In genomic region chr19:10195252-10195651, GRCm38 (mm10) we compare ENCODE assay signal across 19 mouse cellular contexts. TPM values are rescaled to one million over a fixed set of nuclear protein-coding genes. Genes with fewer than 3 reads are reported as not detected.
DNase-seq lines count a peak whose midpoint lies in the region; ATAC-seq and TF ChIP-seq lines count a peak whose summit lies in the region.
"Had no signal": no experiment of that assay in that cellular context is flagged by ENCODE, and none has a peak within 500 bp of the region (broad histone marks: within the 10 kb centered on the region; RNA-seq: fewer than 3 reads in every experiment).

No protein-coding gene starts in this region.

- TF ChIP-seq EP300 in liver, postnatal 0 days (IDR thresholded peaks at IDR 0.05; ENCODE audit: low read depth), result no peak

- TF ChIP-seq CTCF in liver, adult 2 months (IDR thresholded peaks at IDR 0.05; ENCODE audit: low read depth, low read length), result no peak
- TF ChIP-seq CTCF in liver, postnatal 0 days (IDR thresholded peaks at IDR 0.05; ENCODE audit: low read depth), result no peak

- no peak for ATAC-seq in liver, postnatal 0 days
- ATAC-seq: hindbrain, postnatal 0 days had no signal

- TF ChIP-seq POLR2A in liver, adult 2 months (IDR thresholded peaks at IDR 0.05; ENCODE audit: extremely low read depth, insufficient read depth, low read length), result no peak

- no peaks in the 10 kb centered on the region for H3K27me3 ChIP-seq in liver, adult 2 months (ENCODE audit: control insufficient read depth, insufficient read depth, low read length)
- H3K27me3 ChIP-seq in liver, postnatal 0 days (ENCODE audit: insufficient read depth, low read length), result no peaks in the 10 kb centered on the region
- H3K27me3 ChIP-seq: heart, embryonic 12.5 days; limb, embryonic 13.5 days had no signal

- H3K4me1 ChIP-seq in liver, adult 2 months (ENCODE audit: control insufficient read depth, insufficient read depth, low read length), result peaks cover 3% of the 10 kb centered on the region; the same call in 1 of the 2 replicates
- H3K4me1 ChIP-seq in liver, postnatal 0 days (ENCODE audit: insufficient read depth), result peaks cover 11% of the 10 kb centered on the region; the same call in 1 of the 2 replicates
- H3K4me1 ChIP-seq: limb, embryonic 13.5 days had no signal

- 42% methylated on average over 5 of the region's 5 CpGs for WGBS in liver, adult 2 months
- 78% methylated on average over 5 of the region's 5 CpGs for WGBS in liver, postnatal 0 days (ENCODE audit: insufficient replicate concordance)

- H3K9me3 ChIP-seq in liver, postnatal 0 days (ENCODE audit: low read length), result no peaks in the 10 kb centered on the region
- H3K9me3 ChIP-seq: heart, embryonic 12.5 days; limb, embryonic 13.5 days had no signal

- H3K9ac ChIP-seq in liver, adult 2 months (ENCODE audit: low read depth, low read length), result no peak overlapping the region
- H3K9ac ChIP-seq in liver, postnatal 0 days (replicated peaks), result no peak overlapping the region
- H3K9ac ChIP-seq: heart, embryonic 12.5 days; limb, embryonic 13.5 days; lung, embryonic 14.5 days had no signal

- no peaks in the 10 kb centered on the region for H3K79me2 ChIP-seq in liver, adult 2 months (ENCODE audit: control insufficient read depth, insufficient read depth, low read length)

- intact Hi-C loops in left cerebral cortex, postnatal 14 days (cut with DNase I), result loop anchor here (5.0 kb wide), 3 partner anchors 123 to 283 kb away; partner anchors contain the start of genes Best1 and Rab3il1

- H3K4me2 ChIP-seq in liver, postnatal 0 days (ENCODE audit: low read depth, low read length), result no peak overlapping the region
- H3K4me2 ChIP-seq: heart, embryonic 12.5 days; limb, embryonic 13.5 days; lung, embryonic 14.5 days had no signal

- H3K36me3 ChIP-seq in liver, adult 2 months (ENCODE audit: control insufficient read depth, insufficient read depth, low read length), result peaks cover 39% of the 10 kb centered on the region
- peaks cover 68% of the 10 kb centered on the region for H3K36me3 ChIP-seq in liver, postnatal 0 days (replicated peaks; ENCODE audit: insufficient read depth, low read length)

- H3K4me3 ChIP-seq in liver, adult 2 months (ENCODE audit: insufficient read depth, low read depth, low read length), result no peak overlapping the region
- no peak overlapping the region for H3K4me3 ChIP-seq in liver, postnatal 0 days (ENCODE audit: low read depth, low read length)
- H3K4me3 ChIP-seq: heart, embryonic 12.5 days; left cerebral cortex, adult 2 months; limb, embryonic 13.5 days had no signal

- peak; percentile 83 to 85 for DNase-seq in adrenal gland, adult (ENCODE audit: inconsistent age in 2 of 2, low spot score in 1 of 2)
- DNase-seq in adrenal gland, postnatal 4 days (ENCODE audit: low spot score in 2 of 2), result no peak
- peak; percentile 49 for DNase-seq in liver, adult 2 months (ENCODE audit: extremely low read depth, low read depth, low spot score)
- no peak for DNase-seq in liver, postnatal 0 days
- peak; percentile 70 for DNase-seq in adrenal gland, postnatal 10 days
- peak; percentile 72 to 85 for DNase-seq in kidney, postnatal 25 days
- no peak for DNase-seq in heart, postnatal 4 days
- no peak for DNase-seq in left cerebral cortex, postnatal 14 days (ENCODE audit: low spot score in 2 of 2)
- DNase-seq: cerebellum, adult 11-12 months; cerebellum, postnatal 36 days; heart, postnatal 36 days; lung, embryonic 14.5 days; midbrain, embryonic 14.5 days; right cerebral cortex, postnatal 4 days; thymus, adult 18-20 months had no signal

- H3K27ac ChIP-seq in liver, adult 2 months (replicated peaks; ENCODE audit: insufficient read depth, low read depth, low read length), result no peak overlapping the region
- H3K27ac ChIP-seq in liver, postnatal 0 days (ENCODE audit: low read depth), result no peak overlapping the region
- H3K27ac ChIP-seq: hindbrain, postnatal 0 days; left cerebral cortex, adult 2 months; limb, embryonic 13.5 days had no signal

RNA-seq across cellular contexts. Expression of gene Tmem258, which starts 8.6 kb away (rescaled TPM):
- 100 to 1,000 TPM; 161 to 182 TPM for total RNA-seq in adrenal gland, postnatal 4 days (2021)
- total RNA-seq in liver, adult 2 months (2014; rRNA removed), result 41.1 and 63.0 TPM in 2 replicates
- 80.0 and 133 TPM in 2 replicates for polyA plus RNA-seq in liver, adult 2 months (2012; rRNA removed)
- 183 and 195 TPM in 2 replicates for polyA plus RNA-seq in liver, postnatal 0 days (2015; fragmentation: Nextera tagmentation; extraction: Ambion mirVana)
- 100 to 1,000 TPM; 166 to 181 TPM for total RNA-seq in adrenal gland, postnatal 10 days (2021)
- total RNA-seq in heart, postnatal 4 days (2021), result 100 to 1,000 TPM; 160 TPM
- total RNA-seq in left cerebral cortex, postnatal 14 days (2021), result 10 to 100 TPM; 84.1 to 88.2 TPM

RNA-seq across cellular contexts. Expression of gene Fen1, which starts 8.7 kb away (rescaled TPM):
- total RNA-seq in adrenal gland, postnatal 4 days (2021), result 10 to 100 TPM; 32.9 to 35.8 TPM
- 3.0 and 4.6 TPM in 2 replicates for total RNA-seq in liver, adult 2 months (2014; rRNA removed)
- 2.3 and 2.5 TPM in 2 replicates for polyA plus RNA-seq in liver, adult 2 months (2012; rRNA removed)
- polyA plus RNA-seq in liver, postnatal 0 days (2015; fragmentation: Nextera tagmentation; extraction: Ambion mirVana), result 59.4 and 67.0 TPM in 2 replicates
- 10 to 100 TPM; 20.7 to 21.9 TPM for total RNA-seq in adrenal gland, postnatal 10 days (2021)
- 10 to 100 TPM; 26.8 to 27.2 TPM for total RNA-seq in heart, postnatal 4 days (2021)
- total RNA-seq in left cerebral cortex, postnatal 14 days (2021), result 1 to 10 TPM; 7.3 to 9.2 TPM

RNA-seq across cellular contexts. Expression of gene Fads1, which starts 12.6 kb away (rescaled TPM):
- total RNA-seq in adrenal gland, postnatal 4 days (2021), result 100 to 1,000 TPM; 225 to 254 TPM
- 238 and 300 TPM in 2 replicates for total RNA-seq in liver, adult 2 months (2014; rRNA removed)
- polyA plus RNA-seq in liver, adult 2 months (2012; rRNA removed), result 297 and 352 TPM in 2 replicates
- 88.0 and 97.1 TPM in 2 replicates for polyA plus RNA-seq in liver, postnatal 0 days (2015; fragmentation: Nextera tagmentation; extraction: Ambion mirVana)
- 100 to 1,000 TPM; 177 to 270 TPM for total RNA-seq in adrenal gland, postnatal 10 days (2021)
- 10 to 100 TPM; 52.4 to 54.5 TPM for total RNA-seq in heart, postnatal 4 days (2021)
- 100 to 1,000 TPM; 155 to 165 TPM for total RNA-seq in left cerebral cortex, postnatal 14 days (2021)

RNA-seq across cellular contexts. Expression of gene Myrf, which starts 45.3 kb away (rescaled TPM):
- total RNA-seq in adrenal gland, postnatal 4 days (2021), result 1 to 10 TPM; 6.2 to 9.1 TPM
- total RNA-seq in liver, adult 2 months (2014; rRNA removed), result 3.0 and 5.3 TPM in 2 replicates
- polyA plus RNA-seq in liver, adult 2 months (2012; rRNA removed), result 23.4 and 31.4 TPM in 2 replicates
- polyA plus RNA-seq in liver, postnatal 0 days (2015; fragmentation: Nextera tagmentation; extraction: Ambion mirVana), result 2.1 and 2.5 TPM in 2 replicates
- 1 to 10 TPM; 4.9 to 6.4 TPM for total RNA-seq in adrenal gland, postnatal 10 days (2021)
- total RNA-seq in heart, postnatal 4 days (2021), result 10 to 100 TPM in 1 of 2 experiments, 1 to 10 TPM in 1; 9.0 to 11.9 TPM
- 10 to 100 TPM in 1 of 2 experiments, 1 to 10 TPM in 1; 9.9 to 16.0 TPM for total RNA-seq in left cerebral cortex, postnatal 14 days (2021)

Comparison
In these comparisons a context has a peak if more than half of its experiments do, and no peak if none do; other contexts are left out.
1. DNase-seq: peak in adrenal gland, adult (2 of 2), liver, adult 2 months (single experiment), adrenal gland, postnatal 10 days (single experiment) and kidney, postnatal 25 days (2 of 2); none in adrenal gland, postnatal 4 days (0 of 2), liver, postnatal 0 days (single experiment), heart, postnatal 4 days (single experiment) and left cerebral cortex, postnatal 14 days (0 of 2).